Comparison of ENCODE assay signal across 23 mouse cellular contexts in genomic region chr5:13033332-13033731, GRCm38 (mm10).
A peak's percentile ranks its signal among the peaks of the same experiment; 100 is the strongest.
DNase-seq lines count a peak whose midpoint lies in the region; ATAC-seq and TF ChIP-seq lines count a peak whose summit lies in the region.
"Had no signal": no experiment of that assay in that cellular context is flagged by ENCODE, and none has a peak within 500 bp of the region (broad histone marks: within the 10 kb centered on the region; RNA-seq: fewer than 3 reads in every experiment).

No protein-coding gene starts in this region.

- no peaks in the 10 kb centered on the region for H3K4me1 ChIP-seq in embryonic facial prominence, embryonic 11.5 days (ENCODE audit: control insufficient read depth, insufficient read depth, low read length)
- peaks cover 5% of the 10 kb centered on the region; the same call in 1 of the 2 replicates for H3K4me1 ChIP-seq in limb, embryonic 14.5 days (ENCODE audit: control insufficient read depth, insufficient read depth, low read length)
- no peaks in the 10 kb centered on the region for H3K4me1 ChIP-seq in midbrain, embryonic 14.5 days (ENCODE audit: control insufficient read depth, insufficient read depth, low read length)
- H3K4me1 ChIP-seq: heart, embryonic 15.5 days; hindbrain, embryonic 13.5 days had no signal

- H3K9me3 ChIP-seq in embryonic facial prominence, embryonic 11.5 days (replicated peaks; ENCODE audit: control insufficient read depth, low read length), result no peaks in the 10 kb centered on the region
- no peaks in the 10 kb centered on the region for H3K9me3 ChIP-seq in limb, embryonic 14.5 days (ENCODE audit: control insufficient read depth, low read length)
- H3K9me3 ChIP-seq in midbrain, embryonic 14.5 days (ENCODE audit: control insufficient read depth, low read length), result no peaks in the 10 kb centered on the region
- H3K9me3 ChIP-seq: heart, embryonic 15.5 days; hindbrain, embryonic 13.5 days had no signal

- H3K27ac ChIP-seq in embryonic facial prominence, embryonic 11.5 days (replicated peaks; ENCODE audit: low read depth, low read length), result no peak overlapping the region
- H3K27ac ChIP-seq in limb, embryonic 14.5 days (replicated peaks; ENCODE audit: low read depth, low read length), result no peak overlapping the region
- no peak overlapping the region for H3K27ac ChIP-seq in midbrain, embryonic 14.5 days (replicated peaks; ENCODE audit: low read depth, low read length)
- H3K27ac ChIP-seq: heart, adult 2 months; heart, embryonic 15.5 days; hindbrain, embryonic 13.5 days; hindbrain, postnatal 0 days had no signal

- H3K4me2 ChIP-seq in embryonic facial prominence, embryonic 11.5 days (ENCODE audit: low read depth, low read length), result no peak overlapping the region
- no peak overlapping the region for H3K4me2 ChIP-seq in limb, embryonic 14.5 days (replicated peaks; ENCODE audit: low read depth, low read length, severe bottlenecking)
- H3K4me2 ChIP-seq in midbrain, embryonic 14.5 days (ENCODE audit: low read length), result no peak overlapping the region
- H3K4me2 ChIP-seq: heart, embryonic 11.5 days; heart, embryonic 15.5 days; hindbrain, embryonic 13.5 days had no signal

- no peaks in the 10 kb centered on the region for H3K36me3 ChIP-seq in embryonic facial prominence, embryonic 11.5 days (replicated peaks; ENCODE audit: control insufficient read depth, insufficient read depth, low read depth, low read length)
- no peaks in the 10 kb centered on the region for H3K36me3 ChIP-seq in limb, embryonic 14.5 days (ENCODE audit: control insufficient read depth, insufficient read depth, low read length)
- H3K36me3 ChIP-seq in midbrain, embryonic 14.5 days (ENCODE audit: control insufficient read depth, insufficient read depth, low read length), result no peaks in the 10 kb centered on the region
- H3K36me3 ChIP-seq: heart, embryonic 15.5 days; hindbrain, embryonic 13.5 days had no signal

- 57% methylated on average over 3 of the region's 3 CpGs for WGBS in embryonic facial prominence, embryonic 11.5 days
- 37% methylated on average over 3 of the region's 3 CpGs for WGBS in limb, embryonic 14.5 days
- WGBS in midbrain, embryonic 14.5 days, result 92% methylated on average over 3 of the region's 3 CpGs

- H3K9ac ChIP-seq in embryonic facial prominence, embryonic 11.5 days (replicated peaks; ENCODE audit: low read length), result no peak overlapping the region
- H3K9ac ChIP-seq in limb, embryonic 14.5 days (ENCODE audit: low read depth, low read length, severe bottlenecking), result no peak overlapping the region
- no peak overlapping the region for H3K9ac ChIP-seq in midbrain, embryonic 14.5 days (replicated peaks; ENCODE audit: low read length)
- H3K9ac ChIP-seq: heart, embryonic 15.5 days; hindbrain, embryonic 13.5 days had no signal

- no peak for TF ChIP-seq POLR2A in limb, embryonic 14.5 days (IDR thresholded peaks at IDR 0.05; ENCODE audit: borderline replicate concordance, extremely low read depth, insufficient read depth, insufficient read length)

- H3K27me3 ChIP-seq in embryonic facial prominence, embryonic 11.5 days (ENCODE audit: control insufficient read depth, insufficient read depth, low read length), result no peaks in the 10 kb centered on the region
- H3K27me3 ChIP-seq in limb, embryonic 14.5 days (ENCODE audit: control insufficient read depth, insufficient read depth, low read length), result no peaks in the 10 kb centered on the region
- no peaks in the 10 kb centered on the region for H3K27me3 ChIP-seq in midbrain, embryonic 14.5 days (ENCODE audit: control insufficient read depth, insufficient read depth, low read length)
- H3K27me3 ChIP-seq: hindbrain, embryonic 13.5 days had no signal

- ATAC-seq in embryonic facial prominence, embryonic 11.5 days (replicated peaks; ENCODE audit: insufficient number of reproducible peaks, low FRiP score, low TSS enrichment, low read depth), result no peak
- ATAC-seq in limb, embryonic 14.5 days (ENCODE audit: low FRiP score, low read depth), result no peak; the same call in 1 of the 2 replicates
- ATAC-seq in midbrain, embryonic 14.5 days (ENCODE audit: low FRiP score, low TSS enrichment), result no peak
- ATAC-seq: CD4-positive, CD25-positive, alpha-beta regulatory T cell, adult 4 months; forebrain, embryonic 14.5 days; hindbrain, postnatal 0 days had no signal

- peak; percentile 6 for DNase-seq in embryo, embryonic 10 days (ENCODE audit: low spot score)
- DNase-seq in embryo, embryonic 9.5 days (ENCODE audit: extremely low spot score), result no peak
- DNase-seq in embryonic facial prominence, embryonic 11.5 days (ENCODE audit: low spot score), result peak; percentile 60
- peak; percentile 47 for DNase-seq in forelimb bud, embryonic 11.5 days (ENCODE audit: low read depth, low spot score)
- DNase-seq in limb, embryonic 14.5 days (ENCODE audit: low spot score), result peak; percentile 58
- DNase-seq in cerebellum, adult 9-11 months, result no peak
- no peak for DNase-seq in ovary, postnatal 14 days (ENCODE audit: low spot score)
- DNase-seq in midbrain, embryonic 14.5 days, result no peak
- DNase-seq: adrenal gland, postnatal 10 days; B cell, adult 2 months; cerebellum, adult 11 months; cerebellum, adult 8-10 months; cerebellum, postnatal 36 days; gastrocnemius, postnatal 14 days; heart, adult 2 months; heart, postnatal 14 days; kidney, adult 18-20 months had no signal

- H3K4me3 ChIP-seq in embryonic facial prominence, embryonic 11.5 days (ENCODE audit: low read depth, low read length), result no peak overlapping the region
- H3K4me3 ChIP-seq in limb, embryonic 14.5 days (replicated peaks; ENCODE audit: low read length), result no peak overlapping the region
- no peak overlapping the region for H3K4me3 ChIP-seq in midbrain, embryonic 14.5 days (replicated peaks; ENCODE audit: low read depth, low read length)
- H3K4me3 ChIP-seq: heart, adult 2 months; heart, embryonic 15.5 days; hindbrain, embryonic 13.5 days had no signal

Comparison
In these comparisons a context has a peak if more than half of its experiments do, and no peak if none do; other contexts are left out.
1. DNase-seq: peak in embryo, embryonic 10 days (single experiment), embryonic facial prominence, embryonic 11.5 days (single experiment), forelimb bud, embryonic 11.5 days (single experiment) and limb, embryonic 14.5 days (single experiment); none in embryo, embryonic 9.5 days (single experiment), cerebellum, adult 9-11 months (single experiment), ovary, postnatal 14 days (single experiment) and midbrain, embryonic 14.5 days (single experiment).